Mouse (Mus musculus): Measurements from ENCODE around the gene Them7. TPM values are rescaled to one million over a fixed set of nuclear protein-coding genes. Genes with fewer than 3 reads are reported as not detected.

Them7 gene
- total RNA-seq, 2 experiments from 2014 or later, result not detected

GRCm38 (mm10) chr2:105235380-105236115 lies 11.4 kb downstream of the Them7 start:
- DNase-seq, result no peak

- DNase-seq, result no peak
Measured at GRCm38 (mm10) chr2:105237424-105237823, 13.3 kb downstream of the Them7 start.

- no peak for DNase-seq
Measured at GRCm38 (mm10) chr2:105237841-105238240, 13.7 kb downstream of the Them7 start.

GRCm38 (mm10) chr2:105238775-105239174 lies 14.7 kb downstream of the Them7 start:
- peak in 1 of 2 experiments; percentile 11 for DNase-seq

- no peak for DNase-seq
Measured at GRCm38 (mm10) chr2:105240631-105241030, 16.5 kb downstream of the Them7 start.

- no peak for DNase-seq
Measured at GRCm38 (mm10) chr2:105242940-105243339, 18.8 kb downstream of the Them7 start.

- DNase-seq, result no peak
Measured at GRCm38 (mm10) chr2:105244733-105245132, 20.6 kb downstream of the Them7 start.

- no peak for DNase-seq
Measured at GRCm38 (mm10) chr2:105251978-105252377, 27.9 kb downstream of the Them7 start.

- DNase-seq, result no peak
Measured at GRCm38 (mm10) chr2:105252824-105253223, 28.7 kb downstream of the Them7 start.

- no peak for DNase-seq
Measured at GRCm38 (mm10) chr2:105255457-105255856, 31.3 kb downstream of the Them7 start.

- no peak for DNase-seq
Measured at GRCm38 (mm10) chr2:105256427-105257071, 32.4 kb downstream of the Them7 start.

GRCm38 (mm10) chr2:105257376-105257775 lies 33.3 kb downstream of the Them7 start:
- no peak for DNase-seq

GRCm38 (mm10) chr2:105261335-105261734 lies 37.2 kb downstream of the Them7 start:
- DNase-seq, result no peak

- DNase-seq, result no peak
Measured at GRCm38 (mm10) chr2:105263219-105263618, 39.1 kb downstream of the Them7 start.

- peak; percentile 24 to 38 for DNase-seq
Measured at GRCm38 (mm10) chr2:105282407-105283077, 58.4 kb downstream of the Them7 start.

- no peak for DNase-seq
Measured at GRCm38 (mm10) chr2:105283811-105284210, 59.7 kb downstream of the Them7 start.

- peak in 1 of 2 experiments; percentile 5 for DNase-seq
Measured at GRCm38 (mm10) chr2:105284855-105285254, 60.7 kb downstream of the Them7 start.

GRCm38 (mm10) chr2:105295823-105296222 lies 71.7 kb downstream of the Them7 start:
- no peak for DNase-seq

GRCm38 (mm10) chr2:105298888-105299287 lies 74.8 kb downstream of the Them7 start:
- no peak for DNase-seq

- DNase-seq, result no peak
Measured at GRCm38 (mm10) chr2:105301082-105301481, 77.0 kb downstream of the Them7 start.

- DNase-seq, result no peak
Measured at GRCm38 (mm10) chr2:105301531-105301930, 77.4 kb downstream of the Them7 start.

- DNase-seq, result no peak
Measured at GRCm38 (mm10) chr2:105303962-105304514, 79.9 kb downstream of the Them7 start.

GRCm38 (mm10) chr2:105305876-105306275 lies 81.8 kb downstream of the Them7 start:
- DNase-seq, result no peak
